Mouse (Mus musculus) testis, adult 2 months (tissue): ENCODE data around the gene Lmf1. TPM values are rescaled to one million over a fixed set of nuclear protein-coding genes. Genes with fewer than 3 reads are reported as not detected.

ENCODE experiments used
- H3K27ac ChIP-seq: fragments of 200-500 bp; 2 replicates; pipeline ENCODE4 v1.5.1; 2012; ENCODE audit warnings: low read depth, low read length; ENCODE audit not compliant: control insufficient read depth, insufficient read depth
- H3K27me3 ChIP-seq: fragments of 200-500 bp; 2 replicates; pipeline ENCODE4 v1.6.1; 2012; ENCODE audit warnings: mild to moderate bottlenecking, low read length, moderate library complexity; ENCODE audit not compliant: control insufficient read depth, insufficient read depth
- H3K36me3 ChIP-seq: fragments of 200-500 bp; 2 replicates; pipeline ENCODE4 v1.6.1; 2012; ENCODE audit warnings: mild to moderate bottlenecking, low read length; ENCODE audit not compliant: control insufficient read depth, insufficient read depth
- H3K4me1 ChIP-seq: fragments of 200-500 bp; 2 replicates; pipeline ENCODE4 v1.6.1; 2012; ENCODE audit warnings: low read length; ENCODE audit not compliant: control insufficient read depth, insufficient read depth
- H3K4me3 ChIP-seq: fragments of 200-500 bp; 2 replicates; pipeline ENCODE4 v1.5.1; 2012; ENCODE audit warnings: low read depth, mild to moderate bottlenecking, low read length, moderate library complexity, mixed read lengths; ENCODE audit not compliant: control insufficient read depth
- CTCF ChIP-seq: fragments of 200-500 bp; IDR thresholded peaks from 2 replicates; pipeline ENCODE4 v1.5.1; 2012; ENCODE audit warnings: low read depth, mild to moderate bottlenecking, inconsistent platforms, low read length, moderate library complexity; ENCODE audit not compliant: control insufficient read depth, insufficient read depth, insufficient replicate concordance
- POLR2A ChIP-seq: fragments of 200-500 bp; IDR thresholded peaks from 2 replicates; pipeline ENCODE4 v1.6.1; 2012; ENCODE audit warnings: low read depth, mild to moderate bottlenecking, inconsistent platforms, low read length, moderate library complexity; ENCODE audit not compliant: control insufficient read depth
- polyA plus RNA-seq: library from polyadenylated mRNA; depleted of rRNA; stranded (reverse); fragments of >200 nt; gene quantifications from 2 replicates; pipeline ENCODE4 v1.2.3, GENCODE M21; 2012

Lmf1 gene
- polyA plus RNA-seq, 1 experiment = 93.5 TPM

DNA sequence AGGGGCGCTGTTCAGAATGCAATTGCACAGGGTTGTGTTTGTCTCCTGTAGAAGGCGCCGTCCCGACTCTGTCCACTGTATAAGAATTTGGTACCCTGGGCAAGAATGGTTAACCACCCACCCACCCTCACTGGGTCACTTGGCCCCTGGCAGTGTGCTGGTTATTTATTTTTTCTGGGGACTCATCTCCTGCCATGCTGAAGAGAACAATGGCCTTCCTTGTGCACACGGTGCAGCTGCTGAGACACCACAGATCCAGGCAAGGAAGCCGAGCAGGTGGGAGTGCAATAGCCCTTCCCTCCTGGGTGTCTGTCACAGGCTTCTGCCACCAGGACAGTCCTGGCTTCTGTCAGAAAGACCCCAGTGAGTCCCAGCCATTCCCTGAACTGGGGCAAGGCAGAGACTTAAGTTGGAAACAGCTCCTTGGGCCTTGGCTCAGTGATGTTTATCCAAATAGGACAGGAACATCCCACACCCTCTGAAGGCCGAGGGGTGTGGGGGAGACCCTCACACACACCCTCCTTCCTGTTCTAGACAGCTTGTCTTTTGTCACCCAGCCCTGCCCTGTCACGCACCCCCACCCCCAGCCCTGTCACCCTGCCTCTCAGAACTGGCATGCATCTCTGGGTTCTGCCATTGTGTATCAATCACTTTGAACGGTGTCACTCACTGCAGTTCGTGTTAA is 30.1 kb downstream of the Lmf1 start:
- Histone ChIP-seq H3K27me3 (no peaks in the 10 kb centered on the region), H3K4me1 (peaks cover 1% of the 10 kb centered on the region), H3K4me3 (no peak overlapping the region), H3K27ac (no peak overlapping the region), H3K36me3 (no peaks in the 10 kb centered on the region; the same call in 1 of the 2 replicates)
- TF ChIP-seq CTCF (no peak), POLR2A (no peak)

DNA sequence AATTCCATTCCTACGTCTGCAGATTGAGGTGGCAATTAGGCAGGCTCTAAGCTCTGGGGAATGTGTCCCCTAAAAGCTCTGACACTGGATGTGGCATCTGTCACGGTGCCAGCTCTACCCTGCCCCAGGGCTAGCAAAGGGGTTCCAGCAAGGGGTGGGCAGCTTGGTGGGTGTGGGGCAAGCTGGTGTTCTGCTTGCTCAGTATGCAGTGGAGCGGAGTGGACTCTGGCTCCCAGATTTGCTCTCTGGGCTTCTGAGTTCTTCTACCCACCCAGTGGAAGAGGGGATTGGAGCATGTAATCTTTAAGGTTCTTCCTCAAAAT is 30.6 kb downstream of the Lmf1 start:
- no peaks in the 10 kb centered on the region; the same call in 1 of the 2 replicates for H3K36me3 ChIP-seq
- TF ChIP-seq POLR2A = no peak
- no peak for TF ChIP-seq CTCF
- H3K27ac ChIP-seq = no peak overlapping the region
- peaks cover 3% of the 10 kb centered on the region for H3K4me1 ChIP-seq
- no peaks in the 10 kb centered on the region for H3K27me3 ChIP-seq
- no peak overlapping the region for H3K4me3 ChIP-seq

DNA sequence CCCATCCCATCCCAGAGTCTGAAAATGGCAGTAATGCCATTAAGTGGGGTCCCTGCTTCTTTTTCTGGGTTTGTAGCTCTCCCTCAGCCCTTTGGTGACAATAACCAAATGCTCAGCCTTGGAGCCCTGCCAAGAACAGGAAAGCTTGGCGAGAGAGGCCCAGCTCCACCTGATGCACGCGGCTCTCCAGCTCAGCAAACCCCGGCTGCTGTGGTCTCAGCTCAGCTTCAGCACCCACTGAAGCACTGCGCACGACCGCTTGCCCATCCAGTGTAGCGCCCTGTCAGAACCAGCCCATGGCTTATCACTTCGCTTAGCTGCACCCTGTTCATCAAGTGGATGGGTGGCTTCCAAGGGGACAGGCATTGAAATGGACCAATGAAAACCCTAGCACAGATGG is 31.3 kb downstream of the Lmf1 start:
- no peaks in the 10 kb centered on the region for H3K27me3 ChIP-seq
- H3K27ac ChIP-seq = no peak overlapping the region
- H3K36me3 ChIP-seq = no peaks in the 10 kb centered on the region; the same call in 1 of the 2 replicates
- no peak overlapping the region for H3K4me3 ChIP-seq
- peaks cover 3% of the 10 kb centered on the region for H3K4me1 ChIP-seq
- no peak for TF ChIP-seq CTCF
- TF ChIP-seq POLR2A = no peak

DNA sequence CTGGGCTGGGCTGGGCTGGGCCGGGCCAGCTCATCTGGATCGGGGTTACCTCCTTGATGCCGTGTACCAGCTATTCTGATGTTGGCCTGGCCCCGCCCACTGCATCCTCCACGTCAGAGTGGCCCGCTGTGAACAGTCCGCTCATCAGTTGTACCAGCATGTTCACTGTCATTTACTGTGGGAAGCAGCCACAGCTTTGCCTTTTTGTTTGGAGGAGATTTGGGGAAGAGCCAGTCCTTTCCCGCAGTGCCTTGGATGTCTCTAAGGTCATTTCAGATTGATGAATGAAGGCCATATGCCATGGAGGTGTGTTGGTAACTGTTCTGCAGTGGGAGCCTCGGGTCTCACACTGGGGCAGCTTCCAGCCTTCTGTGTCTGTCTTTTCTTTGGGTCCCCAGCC is 33.7 kb downstream of the Lmf1 start:
- peaks cover 3% of the 10 kb centered on the region for H3K4me1 ChIP-seq
- no peak overlapping the region for H3K27ac ChIP-seq
- H3K36me3 ChIP-seq = no peaks in the 10 kb centered on the region; the same call in 1 of the 2 replicates
- H3K27me3 ChIP-seq = no peaks in the 10 kb centered on the region
- H3K4me3 ChIP-seq = no peak overlapping the region
- TF ChIP-seq CTCF = no peak
- no peak for TF ChIP-seq POLR2A

DNA sequence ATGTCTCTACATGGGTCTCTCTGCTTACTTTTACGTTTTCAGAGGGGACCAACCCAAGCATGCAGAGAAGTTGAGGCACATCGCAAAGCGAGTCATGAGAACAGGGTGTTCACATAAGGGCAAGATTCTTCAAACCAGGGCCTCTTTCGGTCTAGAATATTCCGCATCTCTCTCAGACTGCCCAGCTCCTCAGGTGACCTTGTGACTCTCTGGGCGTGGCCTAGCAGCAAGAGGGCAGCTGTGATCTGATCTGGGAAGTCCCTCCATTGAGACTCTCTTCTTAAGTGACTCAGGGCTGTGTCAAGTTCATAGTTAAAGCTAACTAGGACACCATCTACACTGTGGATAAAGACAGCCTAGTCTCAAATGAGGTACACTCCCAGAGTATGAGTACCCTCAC is 34.4 kb downstream of the Lmf1 start:
- no peak overlapping the region for H3K4me3 ChIP-seq
- H3K27ac ChIP-seq = no peak overlapping the region
- no peaks in the 10 kb centered on the region; the same call in 1 of the 2 replicates for H3K36me3 ChIP-seq
- peaks cover 3% of the 10 kb centered on the region for H3K4me1 ChIP-seq
- H3K27me3 ChIP-seq = no peaks in the 10 kb centered on the region
- TF ChIP-seq CTCF = no peak
- no peak for TF ChIP-seq POLR2A

DNA sequence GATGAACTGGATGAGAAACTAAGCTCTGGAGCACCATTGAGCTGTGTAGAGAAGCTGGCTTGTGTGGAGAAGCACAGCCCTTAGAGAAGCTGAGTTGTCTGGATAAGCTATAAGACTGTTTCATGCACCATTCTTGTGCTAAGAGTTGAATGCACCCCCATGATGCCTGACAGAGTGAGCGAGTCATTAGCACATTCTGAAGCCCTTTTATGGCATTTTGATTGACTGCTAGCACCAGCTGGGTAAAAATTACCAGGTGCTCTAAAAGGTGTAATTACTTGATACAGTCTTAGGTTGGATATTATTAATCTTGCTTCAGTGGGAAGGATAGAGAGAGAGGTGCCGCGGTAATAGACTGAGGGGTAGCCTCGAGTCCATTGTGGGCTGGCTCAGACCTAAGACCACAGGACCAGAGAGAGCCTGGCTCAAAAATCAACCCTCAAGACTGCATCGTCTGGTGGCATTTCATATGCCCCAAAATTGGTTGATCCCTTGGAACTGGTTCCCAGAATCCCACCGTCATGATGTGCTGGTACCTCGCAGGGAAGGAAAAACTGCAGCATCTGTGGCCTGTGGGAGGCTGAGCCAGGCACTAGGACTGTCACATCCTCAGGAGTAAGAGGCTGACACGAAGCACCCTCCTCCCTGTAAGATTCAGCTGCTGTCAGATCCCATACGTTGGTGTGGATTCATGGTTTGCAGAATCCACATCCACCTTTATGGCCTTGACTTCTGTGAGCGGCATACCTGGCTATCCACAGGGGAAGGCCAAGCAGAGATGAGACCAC is 36.0 kb downstream of the Lmf1 start:
- H3K27ac ChIP-seq = no peak overlapping the region
- TF ChIP-seq CTCF (no peak), POLR2A (no peak)
- no peaks in the 10 kb centered on the region for H3K27me3 ChIP-seq
- no peaks in the 10 kb centered on the region; the same call in 1 of the 2 replicates for H3K36me3 ChIP-seq
- peaks cover 3% of the 10 kb centered on the region for H3K4me1 ChIP-seq
- no peak overlapping the region for H3K4me3 ChIP-seq

DNA sequence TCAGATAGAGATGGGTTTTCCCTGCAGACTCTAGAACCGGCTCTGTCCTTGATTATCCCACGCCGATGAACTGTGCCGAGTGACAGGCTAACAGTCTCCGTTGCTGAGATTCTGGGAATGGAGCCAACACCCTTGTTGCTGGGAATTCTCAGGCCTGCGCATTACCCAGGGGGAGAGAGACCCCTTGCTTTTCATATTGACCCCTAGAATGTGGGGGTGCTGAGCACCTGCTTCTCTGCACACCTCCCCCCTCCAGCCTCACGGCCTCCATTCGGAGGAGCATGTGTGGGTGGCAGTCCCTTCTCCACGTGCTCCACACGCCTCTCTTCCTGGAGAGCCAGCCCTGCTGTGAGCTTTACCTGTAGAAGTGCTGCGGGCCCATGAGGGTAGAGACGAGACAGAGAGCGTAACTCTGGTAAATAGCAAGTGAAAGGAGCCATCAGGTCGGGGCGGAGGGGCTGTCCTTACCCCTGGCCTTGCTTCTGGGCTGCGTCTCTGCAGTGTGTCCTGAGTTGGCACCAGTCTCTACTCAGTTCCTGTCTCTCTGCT is 39.7 kb downstream of the Lmf1 start:
- no peak overlapping the region for H3K4me3 ChIP-seq
- no peak for TF ChIP-seq POLR2A
- no peak for TF ChIP-seq CTCF
- no peak overlapping the region for H3K27ac ChIP-seq
- no peaks in the 10 kb centered on the region for H3K36me3 ChIP-seq
- no peaks in the 10 kb centered on the region for H3K27me3 ChIP-seq
- H3K4me1 ChIP-seq = peaks cover 3% of the 10 kb centered on the region
